Comparison of ENCODE assay signal across 23 mouse cellular contexts in genomic region chr1:154839272-154839671, GRCm38 (mm10). TPM values are rescaled to one million over a fixed set of nuclear protein-coding genes. Genes with fewer than 3 reads are reported as not detected.
DNase-seq lines count a peak whose midpoint lies in the region; TF ChIP-seq lines count a peak whose summit lies in the region.
"Had no signal": no experiment of that assay in that cellular context is flagged by ENCODE, and none has a peak within 500 bp of the region (broad histone marks: within the 10 kb centered on the region; RNA-seq: fewer than 3 reads in every experiment).

No protein-coding gene starts in this region.

- TF ChIP-seq RAD21 in CH12.LX (IDR thresholded peaks at IDR 0.05; ENCODE audit: low read depth, low read length) = peak; percentile 30

- H3K4me2 ChIP-seq in CH12.LX (ENCODE audit: insufficient read depth, low read depth, poor library complexity, severe bottlenecking) = peak overlapping the region; percentile 53; the same call in 1 of the 2 replicates

- H3K27me3 ChIP-seq in CH12.LX (replicated peaks) = no peaks in the 10 kb centered on the region

- peak; percentile 98 for TF ChIP-seq EP300 in CH12.LX (IDR thresholded peaks at IDR 0.05; ENCODE audit: low read length)

- peaks cover 73 to 98% of the 10 kb centered on the region in 2 experiments for H3K4me1 ChIP-seq in CH12.LX (ENCODE audit: control insufficient read depth in 1 of 2, insufficient read depth in 2 of 2)

- TF ChIP-seq CTCF in layer of hippocampus, adult 2 months (conservative IDR thresholded peaks at IDR 0.05) = no peak
- no peak for TF ChIP-seq CTCF in CH12.LX (conservative IDR thresholded peaks at IDR 0.05 in 1 of 2, IDR thresholded peaks at IDR 0.05 in 1 of 2; ENCODE audit: low read depth in 2 of 2, low read length in 2 of 2)

- peaks cover 29% of the 10 kb centered on the region; the same call in 1 of the 2 replicates for H3K79me2 ChIP-seq in CH12.LX (replicated peaks; ENCODE audit: control insufficient read depth, extremely low read depth, insufficient read depth, poor library complexity, severe bottlenecking)

- H3K9me3 ChIP-seq in CH12.LX (replicated peaks; ENCODE audit: low read length) = no peaks in the 10 kb centered on the region

- H3K9ac ChIP-seq in CH12.LX (ENCODE audit: insufficient read depth, low read depth) = peak overlapping the region; percentile 38; the same call in 1 of the 2 replicates

- in situ Hi-C loops in CH12.LX (cut with MboI; ENCODE audit: low pct_ligation_motif_present, low pct_unique_long_range_greater_than_20kb, low sequenced_read_pairs) = no loop called here

- dilution Hi-C loops in CH12.LX (cut with MboI; ENCODE audit: extremely low pct_ligation_motif_present, extremely low pct_unique_long_range_greater_than_20kb, low sequenced_read_pairs) = no loop called here

- peaks cover 0 to 3% of the 10 kb centered on the region in 2 experiments for H3K36me3 ChIP-seq in CH12.LX (replicated peaks in 1 of 2; ENCODE audit: control insufficient read depth in 1 of 2, insufficient read depth in 1 of 2, low read length in 1 of 2)
- H3K36me3 ChIP-seq: G1E had no signal

- peak; percentile 13; the same call in 1 of the 2 replicates for TF ChIP-seq POLR2A in CH12.LX (IDR thresholded peaks at IDR 0.05; ENCODE audit: low read depth, low read length)

- peak overlapping the region; percentile 32; the same call in 1 of the 2 replicates for H3K27ac ChIP-seq in layer of hippocampus, adult 2 months
- peak overlapping the region; percentile 84 for H3K27ac ChIP-seq in CH12.LX (ENCODE audit: insufficient read depth, low read depth)

- DNase-seq in heart, adult 11 months = peak; percentile 56
- no peak for DNase-seq in heart, adult 9 months (ENCODE audit: low spot score in 2 of 2)
- no peak for DNase-seq in layer of hippocampus, adult 2 months (ENCODE audit: low spot score in 2 of 2)
- DNase-seq in layer of hippocampus, postnatal 10 days (ENCODE audit: low spot score in 2 of 2) = no peak
- DNase-seq in A20 (ENCODE audit: low read depth, low spot score) (peak; percentile 45), CH12.LX (ENCODE audit: extremely low read depth) (peak; percentile 90)
- no peak for DNase-seq in right cerebral cortex, adult 2 months (ENCODE audit: low spot score in 2 of 2)
- no peak for DNase-seq in kidney, postnatal 4 days
- DNase-seq: adrenal gland, adult 2 months; adrenal gland, adult 8-10 months; adrenal gland, postnatal 10 days; adrenal gland, postnatal 14 days; adrenal gland, postnatal 25 days; adrenal gland, postnatal 36 days; B cell, adult 2 months; cerebellum, adult 11 months; cerebellum, adult 11-12 months; cerebellum, adult 18-20 months; cerebellum, adult 2 months had no signal

- H3K4me3 ChIP-seq in layer of hippocampus, adult 2 months = no peak overlapping the region
- H3K4me3 ChIP-seq in CH12.LX (replicated peaks in 1 of 3; ENCODE audit: low read depth in 2 of 3, low read length in 2 of 3, poor library complexity in 1 of 3) = no peak overlapping the region

TF ChIP-seq in CH12.LX, 34 proteins besides CTCF, POLR2A, EP300 and RAD21:
- no peak for TF ChIP-seq ZMIZ1 (IDR thresholded peaks at IDR 0.05; ENCODE audit: low read depth, low read length)
- peak; percentile 91 for TF ChIP-seq MEF2A (IDR thresholded peaks at IDR 0.05; ENCODE audit: borderline replicate concordance, low read depth, low read length)
- peak; percentile 91 for TF ChIP-seq MAX (IDR thresholded peaks at IDR 0.05; ENCODE audit: low read length)
- TF ChIP-seq ZNF384 (IDR thresholded peaks at IDR 0.05; ENCODE audit: low read depth, low read length) = no peak; the same call in 1 of the 2 replicates
- TF ChIP-seq ELF1 (IDR thresholded peaks at IDR 0.05; ENCODE audit: low read depth, low read length) = no peak
- TF ChIP-seq NRF1 (IDR thresholded peaks at IDR 0.05; ENCODE audit: low read depth, low read length) = no peak
- TF ChIP-seq ZC3H11A (IDR thresholded peaks at IDR 0.05; ENCODE audit: low read depth, low read length) = no peak
- TF ChIP-seq ETS1 (conservative IDR thresholded peaks at IDR 0.05; ENCODE audit: low read depth, low read length) = peak; percentile 81
- peak; percentile 40; the same call in 1 of the 2 replicates for TF ChIP-seq SMC3 (IDR thresholded peaks at IDR 0.05; ENCODE audit: low read depth, low read length)
- peak; percentile 89 for TF ChIP-seq RCOR1 (conservative IDR thresholded peaks at IDR 0.05; ENCODE audit: low read depth, low read length)
- TF ChIP-seq JUND (conservative IDR thresholded peaks at IDR 0.05; ENCODE audit: low read depth, low read length) = peak; percentile 99
- peak; percentile 91 for TF ChIP-seq MXI1 (IDR thresholded peaks at IDR 0.05; ENCODE audit: low read depth, low read length)
- TF ChIP-seq NELFE (IDR thresholded peaks at IDR 0.05; ENCODE audit: low read depth, low read length) = 0 out of 2 replicates have a peak, but pooled peaks have one; percentile 41
- no peak for TF ChIP-seq USF1 (IDR thresholded peaks at IDR 0.05; ENCODE audit: low read depth, low read length)
- TF ChIP-seq HCFC1 (IDR thresholded peaks at IDR 0.05; ENCODE audit: low read depth, low read length) = peak; percentile 43
- TF ChIP-seq TCF12 (IDR thresholded peaks at IDR 0.05; ENCODE audit: low read depth, low read length) = peak; percentile 83
- TF ChIP-seq USF2 (conservative IDR thresholded peaks at IDR 0.05; ENCODE audit: low read depth, low read length) = no peak
- peak; percentile 91 for TF ChIP-seq JUN (IDR thresholded peaks at IDR 0.05; ENCODE audit: insufficient read depth, low read depth, low read length)
- TF ChIP-seq CHD1 (IDR thresholded peaks at IDR 0.05; ENCODE audit: low read depth, low read length) = no peak
- TF ChIP-seq E2F4 (IDR thresholded peaks at IDR 0.05; ENCODE audit: insufficient replicate concordance, low read depth, low read length) = peak; percentile 51; the same call in 1 of the 2 replicates
- no peak for TF ChIP-seq MAFK (IDR thresholded peaks at IDR 0.05; ENCODE audit: insufficient replicate concordance, low read length)
- TF ChIP-seq PAX5 (IDR thresholded peaks at IDR 0.05; ENCODE audit: low read length) = no peak
- TF ChIP-seq SIN3A (IDR thresholded peaks at IDR 0.05; ENCODE audit: low read length) = peak; percentile 80
- TF ChIP-seq ZKSCAN1 (IDR thresholded peaks at IDR 0.05; ENCODE audit: borderline replicate concordance, low read depth, low read length) = no peak
- no peak for TF ChIP-seq UBTF (IDR thresholded peaks at IDR 0.05; ENCODE audit: low read depth, low read length)
- TF ChIP-seq MYC (IDR thresholded peaks at IDR 0.05; ENCODE audit: low read depth, low read length) = peak; percentile 97
- peak; percentile 100 for TF ChIP-seq IRF4 (IDR thresholded peaks at IDR 0.05; ENCODE audit: low read depth, low read length)
- peak; percentile 53; the same call in 1 of the 2 replicates for TF ChIP-seq TBP (conservative IDR thresholded peaks at IDR 0.05; ENCODE audit: low read depth, low read length)
- TF ChIP-seq MAZ (IDR thresholded peaks at IDR 0.05; ENCODE audit: low read depth, low read length) = peak; percentile 85; the same call in 1 of the 2 replicates
- TF ChIP-seq BHLHE40 (IDR thresholded peaks at IDR 0.05; ENCODE audit: low read depth, low read length) = peak; percentile 68
- TF ChIP-seq KAT2A (IDR thresholded peaks at IDR 0.05; ENCODE audit: insufficient replicate concordance, low read length) = no peak
- TF ChIP-seq GABPA (IDR thresholded peaks at IDR 0.05; ENCODE audit: insufficient replicate concordance, low read depth, low read length) = no peak
- no peak for TF ChIP-seq POLR2AphosphoS2 (IDR thresholded peaks at IDR 0.05; ENCODE audit: low read depth, low read length)
- peak; percentile 62 for TF ChIP-seq CHD2 (IDR thresholded peaks at IDR 0.05; ENCODE audit: low read length)

RNA-seq across cellular contexts. Expression of gene Cacna1e, which starts 45.0 kb away (rescaled TPM):
- 100 to 1,000 TPM; 227 to 237 TPM for total RNA-seq in layer of hippocampus, adult 2 months (2021)
- 100 to 1,000 TPM; 134 to 151 TPM for total RNA-seq in layer of hippocampus, postnatal 10 days (2021)
- 7.2 and 8.5 TPM in 2 replicates for total RNA-seq in CH12.LX (2012; rRNA removed)
- total RNA-seq in CH12.LX (2014; rRNA removed) = 0.45 and 0.60 TPM in 2 replicates
- 2.2 and 2.5 TPM in 2 replicates for polyA plus RNA-seq in CH12.LX (2012; ENCODE audit: insufficient read length, low read depth)
- total RNA-seq: MEL had no signal
- polyA plus RNA-seq: C2C12, G1E, Patski had no signal

Comparison
In these comparisons a context has a peak if more than half of its experiments do, and no peak if none do; other contexts are left out.
1. DNase-seq: peak in heart, adult 11 months (single experiment), A20 (single experiment) and CH12.LX (single experiment); none in heart, adult 9 months (0 of 2), layer of hippocampus, adult 2 months (0 of 2), layer of hippocampus, postnatal 10 days (0 of 2), right cerebral cortex, adult 2 months (0 of 2) and kidney, postnatal 4 days (0 of 2).
2. RNA of gene Cacna1e, which starts 45.0 kb away (total RNA-seq): 227 to 237 TPM in layer of hippocampus, adult 2 months and 134 to 151 TPM in layer of hippocampus, postnatal 10 days; 0.45 to 8.5 TPM in CH12.LX; every median in the first group is over 10 times any median in the second.